Mouse (Mus musculus): ENCODE measurements at regions not wholly inside any gene's neighbourhood (a gene's known extent, or its start where the extent isn't known, plus 50 kb on each side); places are given as distances from the start of the nearest gene placed in this dataset.
"Not testable (repeated sequence)": the region's sequence is repeated elsewhere in the genome, so short reads cannot be mapped to it uniquely, and the experiment has no call there.

GRCm38 (mm10) chr3:118194754-118195153 lies 326.0 kb upstream of the Snx7 start:
- no peak for DNase-seq (ENCODE audit: low spot score in 2 of 2)

GRCm38 (mm10) chr3:118189382-118189781 lies 320.6 kb upstream of the Snx7 start:
- no peak for DNase-seq (ENCODE audit: low spot score in 2 of 2)

GRCm38 (mm10) chr3:118177446-118177845 lies 308.7 kb upstream of the Snx7 start:
- no peak for DNase-seq (ENCODE audit: low spot score in 2 of 2)

DNA sequence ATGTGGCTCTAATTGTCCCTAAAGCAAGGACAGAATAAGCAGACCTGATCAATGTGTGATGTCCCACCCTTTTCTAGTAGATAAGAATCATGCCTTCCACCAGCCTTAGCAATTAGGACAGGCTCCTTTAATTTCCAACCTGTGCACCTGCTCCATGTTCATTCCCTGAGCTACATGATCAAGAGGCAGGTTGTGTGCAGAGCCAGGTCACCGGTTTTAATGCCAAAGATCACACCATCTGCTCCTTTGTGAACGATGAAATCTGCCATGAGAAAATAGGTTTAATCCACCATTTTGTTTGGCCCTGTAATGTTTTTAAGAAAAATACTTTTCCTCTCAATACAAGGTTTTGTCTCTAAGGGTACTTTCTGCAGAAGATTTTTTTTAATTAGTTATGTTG lies 294.2 kb upstream of the Snx7 start:
- DNase-seq (ENCODE audit: low spot score in 2 of 2), result no peak

DNA sequence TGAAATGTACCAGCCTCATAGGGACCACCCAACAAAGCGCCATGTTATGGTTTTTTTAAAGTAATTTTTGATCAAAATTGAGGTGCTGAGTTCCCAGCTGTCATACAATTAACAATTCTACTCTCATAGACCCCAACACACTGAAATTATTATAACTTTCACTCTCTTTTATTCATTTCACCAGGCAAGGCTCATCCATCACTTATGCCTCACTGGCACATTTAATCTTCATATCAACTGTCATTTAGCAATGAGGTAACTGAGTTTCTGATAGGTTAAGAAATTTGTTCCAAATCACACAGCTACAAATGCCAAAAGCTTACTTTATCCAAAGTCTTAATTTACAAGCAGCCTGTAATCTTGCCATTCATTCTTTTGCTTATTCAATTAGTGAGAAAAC lies 276.1 kb upstream of the Snx7 start:
- no peak for DNase-seq (ENCODE audit: low spot score in 2 of 2)

- DNase-seq (ENCODE audit: low spot score in 2 of 2), result peak; percentile 14 to 43
These were observed 273.0 kb upstream of the Snx7 start for GRCm38 (mm10) chr3:118141731-118142130.

DNA sequence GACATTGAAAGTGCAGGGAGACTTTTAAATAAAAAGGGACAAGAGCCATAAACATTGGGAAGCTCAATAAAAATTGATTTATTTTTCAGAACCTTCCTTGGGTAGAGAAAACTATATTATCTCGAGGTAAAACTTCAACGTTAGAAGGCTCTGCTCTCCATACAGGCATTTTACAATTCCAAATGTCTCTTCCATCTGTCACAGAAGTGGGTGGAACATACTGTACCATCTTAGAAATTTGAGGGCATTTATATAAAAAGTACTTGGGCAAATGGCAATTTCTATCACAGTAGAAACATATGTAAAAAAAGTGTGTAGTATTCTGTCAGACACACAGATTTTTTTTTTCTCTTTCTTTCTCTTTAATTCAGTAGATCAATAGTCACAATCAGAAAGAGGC lies 271.4 kb upstream of the Snx7 start:
- DNase-seq (ENCODE audit: low spot score in 2 of 2), result no peak

GRCm38 (mm10) chr3:118128349-118128748 lies 259.6 kb upstream of the Snx7 start:
- DNase-seq (ENCODE audit: low spot score in 2 of 2), result not testable (repeated sequence)

- no peak for DNase-seq (ENCODE audit: low spot score in 2 of 2)
These were observed 233.9 kb upstream of the Snx7 start for GRCm38 (mm10) chr3:118102635-118103034.

GRCm38 (mm10) chr3:118084508-118084907 lies 215.8 kb upstream of the Snx7 start:
- no peak for DNase-seq (ENCODE audit: low spot score in 2 of 2)

DNA sequence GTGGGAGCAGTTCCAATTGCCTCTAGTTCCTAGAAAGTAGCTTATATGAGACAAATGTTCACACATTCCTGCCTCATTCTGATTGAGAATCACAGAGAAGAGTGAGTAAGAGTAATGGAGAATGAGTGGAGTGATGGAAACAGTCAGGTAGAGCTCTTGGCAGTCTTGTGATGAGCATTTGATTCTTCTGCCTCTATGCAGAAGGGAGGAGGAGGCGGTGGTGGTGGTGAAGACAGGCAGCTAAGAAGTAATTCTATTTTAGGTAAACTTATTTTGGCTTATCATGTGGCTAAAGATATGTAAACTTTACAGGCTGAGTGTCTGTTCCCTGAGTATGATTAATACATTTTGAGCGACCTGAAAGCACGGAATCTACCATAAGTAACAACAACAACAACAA lies 203.6 kb upstream of the Snx7 start:
- no peak for DNase-seq (ENCODE audit: low spot score in 2 of 2)

- no peak for DNase-seq (ENCODE audit: low spot score in 2 of 2)
These were observed 201.4 kb upstream of the Snx7 start for GRCm38 (mm10) chr3:118070129-118070528.

DNA sequence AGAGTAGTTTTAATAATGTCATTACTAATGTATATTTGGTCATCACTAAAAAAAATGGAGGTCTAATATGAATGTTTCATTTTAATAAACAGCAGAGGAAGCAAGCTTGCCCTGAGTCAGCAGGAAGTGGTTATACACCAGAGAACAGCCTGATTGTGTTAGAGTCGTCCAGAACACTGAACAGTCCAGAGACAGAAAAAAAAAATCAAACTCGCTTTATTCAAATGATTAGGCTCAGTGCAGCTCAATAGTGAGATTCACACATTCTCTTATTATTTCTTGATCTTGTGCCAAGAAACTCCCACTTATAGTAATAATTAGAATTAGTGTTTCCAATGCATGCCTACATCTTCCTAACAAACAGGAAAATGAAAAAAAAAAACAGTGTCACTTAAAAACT lies 194.9 kb upstream of the Snx7 start:
- no peak for DNase-seq (ENCODE audit: low spot score in 2 of 2)

GRCm38 (mm10) chr3:118062569-118062968 lies 193.8 kb upstream of the Snx7 start:
- no peak for DNase-seq (ENCODE audit: low spot score in 2 of 2)

DNA sequence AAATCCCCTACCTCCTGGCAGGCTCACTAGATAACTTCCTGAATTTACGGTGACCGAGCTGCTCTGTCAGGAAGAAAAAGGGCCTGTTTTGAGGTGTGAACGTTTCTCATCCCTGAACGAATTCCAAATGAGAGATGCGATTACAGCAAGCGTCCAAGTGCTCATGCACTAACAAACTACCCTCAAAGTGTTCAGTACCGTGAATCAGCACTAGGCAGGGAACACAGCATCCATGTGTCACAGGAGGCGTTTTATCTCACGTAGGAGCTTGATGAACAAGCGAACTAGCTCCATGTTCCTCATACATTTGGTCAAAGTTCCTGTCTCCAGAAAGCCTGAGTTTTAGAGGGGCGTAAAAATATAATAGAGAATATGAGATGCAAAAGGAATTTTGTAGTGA lies 178.3 kb upstream of the Snx7 start:
- DNase-seq (ENCODE audit: low spot score in 2 of 2), result no peak

DNA sequence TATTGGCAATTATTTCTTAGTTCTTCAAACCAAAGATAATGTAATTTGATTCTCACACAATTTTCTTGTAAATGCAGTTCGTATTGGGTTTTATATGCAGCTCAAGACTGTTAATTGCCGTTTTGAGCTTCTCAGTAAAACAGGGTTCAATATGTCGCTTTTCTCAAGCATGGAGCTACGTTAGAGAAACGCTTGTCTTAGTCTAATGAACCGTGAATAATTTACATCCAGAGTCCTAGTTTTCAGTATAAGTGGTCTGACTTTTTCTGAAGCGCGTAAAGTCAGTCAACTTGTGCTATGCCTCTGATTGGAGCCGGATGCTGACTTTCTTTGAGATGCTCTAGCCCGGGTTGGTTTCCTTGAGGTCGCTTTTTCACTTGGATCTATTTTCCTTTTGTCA lies 177.8 kb upstream of the Snx7 start:
- no peak for DNase-seq (ENCODE audit: low spot score in 2 of 2)

- DNase-seq (ENCODE audit: low spot score in 2 of 2), result no peak
These were observed 167.8 kb upstream of the Snx7 start for GRCm38 (mm10) chr3:118036501-118036900.

- no peak for DNase-seq (ENCODE audit: low spot score in 2 of 2)
These were observed 126.7 kb upstream of the Snx7 start for GRCm38 (mm10) chr3:117995401-117995800.

DNA sequence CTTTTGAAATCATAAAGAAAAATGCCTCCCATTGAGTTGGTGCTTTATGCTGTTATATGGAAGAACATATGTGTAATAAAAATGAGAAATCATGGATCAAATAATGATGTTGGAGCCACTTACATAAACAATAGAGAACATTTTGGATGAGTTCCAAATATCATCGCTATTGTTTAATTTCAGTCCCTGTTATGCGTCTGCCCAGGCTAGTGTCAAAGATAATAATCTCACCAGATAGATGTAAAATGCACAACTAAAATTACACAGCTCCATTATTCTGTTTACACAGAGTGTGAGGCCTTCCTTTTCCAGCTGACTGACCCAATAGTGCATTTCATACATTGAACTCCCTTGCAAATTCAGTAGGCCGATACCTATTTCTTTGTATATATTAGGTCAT lies 125.4 kb upstream of the Snx7 start:
- DNase-seq (ENCODE audit: low spot score in 2 of 2), result no peak

GRCm38 (mm10) chr3:117990561-117990960 lies 121.8 kb upstream of the Snx7 start:
- DNase-seq (ENCODE audit: low spot score in 2 of 2), result no peak

- DNase-seq (ENCODE audit: low spot score in 2 of 2), result no peak
These were observed 119.7 kb upstream of the Snx7 start for GRCm38 (mm10) chr3:117988443-117988842.

- DNase-seq (ENCODE audit: low spot score in 2 of 2), result no peak
These were observed 106.9 kb upstream of the Snx7 start for GRCm38 (mm10) chr3:117975638-117976037.

DNA sequence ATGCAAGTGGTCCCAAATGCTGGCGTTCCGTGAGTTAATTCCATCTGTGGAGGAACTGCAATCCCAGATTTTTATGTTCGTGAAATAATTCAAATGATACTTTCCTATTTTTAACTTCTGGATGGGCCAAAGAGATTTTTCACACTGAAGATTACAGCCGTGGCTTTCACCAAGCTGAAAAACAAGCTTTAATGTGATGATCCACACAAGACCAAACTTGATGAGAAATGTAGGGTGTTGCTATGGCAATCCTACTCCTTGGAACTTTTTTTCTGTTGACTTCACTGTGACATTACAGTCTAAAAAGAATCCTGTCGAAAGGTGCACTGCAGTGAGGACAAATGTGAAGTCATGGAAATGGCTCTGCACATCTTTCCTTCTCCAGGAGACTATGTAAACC lies 100.1 kb upstream of the Snx7 start:
- no peak for DNase-seq (ENCODE audit: low spot score in 2 of 2)

DNA sequence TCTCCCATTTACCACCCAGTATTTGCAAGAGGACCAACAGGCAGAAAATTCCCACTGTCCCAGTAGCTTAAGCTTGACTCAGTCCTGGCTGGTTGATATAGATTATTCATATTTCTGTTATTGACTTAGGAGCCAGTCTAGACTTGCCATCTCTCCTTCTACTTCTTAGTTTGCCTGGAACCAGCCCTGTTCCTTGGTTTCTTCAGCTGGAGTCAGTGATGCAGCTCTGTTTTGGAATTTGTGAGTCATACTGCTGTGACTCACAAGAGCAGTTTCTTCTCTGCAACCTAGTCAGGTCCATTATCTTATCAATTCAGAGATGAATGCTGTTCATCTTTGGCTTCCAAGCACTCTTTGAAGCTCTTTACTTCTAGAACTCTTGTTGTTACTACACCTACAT lies 69.7 kb upstream of the Snx7 start:
- DNase-seq (ENCODE audit: low spot score in 2 of 2), result no peak
